Mouse (Mus musculus) cerebellum, adult (tissue): ENCODE data around the gene Ncapd2.
A peak's percentile ranks its signal among the peaks of the same experiment; 100 is the strongest.

ENCODE experiments used
- ATAC-seq: cut with Nextera tagmentation; 2 replicates; pipeline ENCODE4 v1.9.2; 2017; ENCODE audit warnings: mild to moderate bottlenecking, moderate library complexity, mixed read lengths; ENCODE audit not compliant: insufficient number of reproducible peaks, low FRiP score, low TSS enrichment

Gene Ncapd2

DNA sequence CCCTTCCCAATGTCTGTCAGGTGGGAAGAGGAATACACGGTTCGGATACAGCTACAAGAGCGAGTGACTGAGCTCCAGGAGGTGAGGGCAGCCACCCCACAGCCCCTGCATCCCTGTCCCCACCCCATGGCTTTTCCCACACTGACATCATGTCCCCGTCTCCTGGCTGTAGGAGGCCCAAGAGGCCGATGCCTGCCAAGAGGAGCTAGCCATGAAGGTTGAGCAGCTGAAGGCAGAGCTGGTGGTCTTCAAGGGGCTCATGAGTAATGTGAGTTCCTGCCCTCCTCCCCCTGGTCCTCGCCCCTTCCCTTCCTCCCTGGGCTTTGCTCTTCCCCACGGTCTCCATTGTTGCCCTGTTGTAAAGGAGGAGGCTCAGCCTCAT lies 41.9 kb downstream of the Ncapd2 start:
- no peak for ATAC-seq

DNA sequence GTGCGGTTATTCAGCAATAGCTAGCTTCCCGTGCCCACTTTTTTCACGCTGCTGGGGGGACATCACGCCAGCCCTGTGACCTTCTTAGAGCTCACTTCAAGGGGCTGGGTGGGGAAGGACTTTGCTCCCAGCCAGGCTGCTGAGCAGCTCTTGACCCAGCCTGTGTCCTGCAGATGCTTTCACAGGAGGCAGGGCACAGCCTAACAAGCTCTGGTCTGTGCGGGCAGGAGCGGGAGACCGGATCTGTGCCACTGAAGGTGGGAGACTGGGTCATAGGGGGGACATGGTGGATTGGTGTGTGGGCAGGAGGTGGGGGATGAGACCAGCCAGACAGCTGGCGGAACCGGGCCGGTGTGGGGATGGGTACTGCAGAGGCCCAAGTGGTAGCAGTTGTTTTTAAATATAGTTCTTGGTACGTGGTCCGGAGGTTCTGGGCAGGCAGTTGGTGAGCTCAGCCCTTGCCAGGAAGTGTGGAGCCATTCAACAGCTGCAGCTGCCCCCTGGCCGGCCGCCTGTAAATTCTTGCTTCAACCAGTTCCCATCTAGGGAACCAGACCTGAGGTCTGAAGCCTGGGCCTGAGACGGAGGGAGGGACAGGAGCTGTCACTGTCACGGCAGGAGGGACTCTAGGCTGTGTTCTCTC lies 42.5 kb downstream of the Ncapd2 start:
- no peak for ATAC-seq

DNA sequence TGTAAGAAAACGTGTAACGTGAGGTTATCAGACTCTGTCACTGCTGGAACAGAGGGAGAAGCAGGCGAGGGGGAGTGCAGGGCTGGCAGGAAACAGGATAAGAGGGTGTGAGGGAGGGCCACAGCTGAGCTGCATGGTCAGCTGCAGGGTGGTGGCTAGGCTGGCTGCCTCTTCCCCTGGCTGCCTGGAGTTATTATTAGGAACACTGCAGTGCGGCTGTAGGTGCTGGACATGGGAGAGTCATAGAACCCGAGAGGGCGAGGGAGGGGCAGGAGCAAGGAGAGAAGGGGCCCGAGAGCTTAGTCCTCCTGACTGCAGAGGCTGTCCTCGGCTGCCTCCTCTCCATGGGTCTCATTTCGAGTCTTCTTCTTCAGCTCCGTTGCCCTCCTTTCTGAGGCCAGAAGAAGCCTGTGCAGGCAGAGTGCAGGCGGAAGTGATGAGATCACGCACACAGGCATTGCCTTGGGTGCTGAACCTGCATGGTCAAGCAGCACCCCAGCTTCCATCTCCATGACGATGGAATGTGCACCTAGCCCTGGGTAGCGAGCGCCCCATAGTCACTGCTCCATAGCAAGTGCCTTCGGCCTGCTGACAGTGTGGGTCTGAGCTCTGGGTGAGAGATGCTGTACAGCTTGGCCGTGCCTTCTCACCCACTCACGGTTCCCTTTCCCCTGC lies 43.1 kb downstream of the Ncapd2 start:
- no peak for ATAC-seq

DNA sequence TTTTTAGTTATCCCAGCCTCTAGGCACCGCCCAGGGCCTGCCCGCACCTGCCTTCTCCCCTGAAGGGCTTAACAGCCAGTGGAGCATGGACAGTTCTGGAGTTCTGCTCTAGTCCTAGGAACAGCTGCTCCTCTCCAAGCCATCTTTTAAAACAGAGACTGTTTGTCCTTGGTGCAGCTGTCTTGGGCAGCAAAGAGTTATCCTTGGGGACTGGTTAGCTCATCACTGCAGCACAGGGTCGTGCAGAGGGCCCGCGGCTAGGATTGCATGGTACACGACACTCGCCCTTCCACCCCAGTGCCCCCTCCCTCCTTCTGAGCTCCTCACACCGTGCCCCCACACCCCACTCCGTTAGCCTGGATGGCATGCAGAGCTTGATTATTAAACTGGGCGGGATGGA lies 44.2 kb downstream of the Ncapd2 start:
- no peak for ATAC-seq

DNA sequence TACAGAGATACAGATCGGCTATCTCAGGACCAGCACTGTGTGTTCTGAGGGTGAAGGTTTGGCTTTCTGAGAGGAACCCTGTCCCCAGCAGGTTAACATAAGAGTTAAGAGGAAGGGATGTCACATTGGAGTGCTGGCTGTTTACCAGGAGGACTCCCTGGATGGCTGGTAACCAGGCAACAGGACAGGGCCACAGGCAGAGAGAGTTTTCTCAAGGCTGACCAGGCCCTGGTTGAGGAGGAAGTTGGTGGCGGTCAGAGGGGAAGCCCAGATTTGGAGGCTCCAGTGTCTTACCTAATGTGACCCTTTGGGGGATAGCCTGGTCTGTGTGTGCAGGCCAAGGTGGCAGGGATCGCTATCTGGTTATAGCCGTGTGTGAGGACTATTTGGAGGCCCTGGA lies 44.7 kb downstream of the Ncapd2 start:
- no peak for ATAC-seq

DNA sequence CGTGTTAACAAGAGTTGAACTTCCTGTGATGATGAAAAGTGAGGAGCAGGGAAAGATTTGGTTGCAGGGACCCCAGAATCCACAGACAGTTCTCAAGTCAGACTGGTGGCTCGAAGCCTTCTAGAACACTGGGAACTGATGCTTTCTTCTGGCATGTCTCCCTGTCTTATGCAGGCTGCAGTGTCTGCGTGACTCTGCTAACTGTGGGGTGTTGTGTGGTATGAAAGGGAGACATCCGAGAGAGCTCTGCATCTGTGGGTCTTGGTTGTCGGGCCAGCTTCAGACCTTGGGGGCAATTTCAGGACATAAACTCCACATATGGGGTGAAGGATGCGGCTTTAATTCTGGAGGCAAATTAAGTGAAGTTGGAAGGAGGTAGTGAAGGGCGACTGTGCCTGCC lies 45.4 kb downstream of the Ncapd2 start:
- no peak for ATAC-seq

DNA sequence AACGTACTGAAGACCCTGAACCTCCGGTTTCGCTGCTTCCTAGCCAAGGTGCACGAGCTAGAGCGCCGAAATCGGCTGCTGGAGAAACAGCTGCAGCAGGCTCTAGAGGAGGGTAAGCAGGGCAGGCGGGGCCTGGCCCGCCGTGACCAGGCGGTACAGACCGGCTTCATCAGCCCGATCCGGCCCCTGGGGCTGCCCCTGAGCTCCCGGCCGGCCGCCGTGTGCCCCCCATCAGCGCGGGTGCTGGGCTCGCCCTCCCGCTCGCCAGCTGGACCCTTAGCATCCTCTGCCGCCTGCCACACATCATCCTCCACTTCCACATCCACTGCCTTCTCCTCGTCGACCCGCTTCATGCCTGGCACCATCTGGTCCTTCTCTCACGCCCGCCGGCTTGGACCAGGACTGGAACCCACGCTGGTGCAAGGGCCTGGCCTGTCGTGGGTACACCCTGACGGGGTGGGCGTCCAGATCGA lies 46.0 kb downstream of the Ncapd2 start:
- 0 out of 2 replicates have a peak, but pooled peaks have one; percentile 11 for ATAC-seq

DNA sequence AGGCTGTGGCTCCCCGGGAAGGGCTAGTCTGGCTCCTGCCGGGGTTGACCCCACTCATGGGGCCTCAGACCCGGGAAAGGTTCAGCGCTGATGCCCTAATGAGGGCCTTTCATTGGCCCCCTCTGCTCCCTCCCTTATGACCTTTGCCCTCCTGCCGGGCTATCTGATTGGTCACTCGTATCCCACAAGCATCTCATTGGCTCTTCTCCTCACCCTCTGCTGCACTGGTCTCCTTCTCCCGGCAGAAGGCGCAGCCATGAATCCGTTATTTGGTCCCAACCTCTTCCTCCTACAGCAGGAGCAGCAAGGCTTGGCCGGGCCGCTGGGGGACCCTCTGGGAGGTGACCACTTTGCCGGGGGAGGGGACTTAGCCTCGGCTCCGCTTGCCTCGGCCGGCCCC lies 46.5 kb downstream of the Ncapd2 start, which contains the start of gene Iffo1:
Gene Iffo1 (plus strand): TSS at position 241 of the 400 bp plus-strand sequence.
- peak; percentile 87 for ATAC-seq

DNA sequence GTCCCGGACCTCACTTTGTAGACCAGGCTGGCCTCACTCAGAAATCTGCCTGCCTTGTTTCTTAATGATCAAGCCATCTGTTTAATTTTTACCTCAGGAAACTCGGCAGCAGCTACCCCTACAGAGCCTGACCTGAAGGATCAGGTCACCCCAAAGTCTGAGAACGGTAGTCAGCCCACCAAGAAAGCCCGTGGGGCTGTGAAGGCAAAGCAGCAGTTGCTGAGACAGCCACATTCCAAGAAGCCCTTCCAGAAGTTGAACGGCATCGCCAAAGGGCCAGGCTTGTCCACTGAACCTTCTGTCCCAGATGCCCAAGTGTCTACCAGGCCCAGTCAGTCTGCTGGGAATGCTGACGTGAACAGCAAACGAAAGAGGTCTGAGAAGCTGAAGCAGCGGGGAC lies 47.6 kb downstream of the Ncapd2 start:
- ATAC-seq, result no peak

DNA sequence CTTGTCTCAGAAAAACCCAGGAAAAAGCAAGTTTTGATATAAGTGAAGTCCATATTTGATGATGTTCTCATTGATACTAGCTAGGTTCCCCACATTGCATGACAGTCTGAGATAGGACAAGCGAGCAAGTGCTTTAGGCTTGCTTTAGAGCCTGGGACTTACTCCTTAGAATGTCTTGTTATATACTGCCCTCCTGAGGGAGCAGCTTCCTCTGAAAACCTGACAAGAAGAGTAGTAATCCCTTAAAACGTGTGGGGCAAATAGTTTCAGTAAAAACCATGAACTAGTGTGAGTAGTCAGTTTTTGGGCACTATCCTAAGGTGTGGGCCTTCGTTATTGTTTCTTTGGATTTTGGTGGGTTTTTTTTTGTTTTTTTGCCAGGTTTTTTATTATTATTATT lies 48.4 kb downstream of the Ncapd2 start:
- ATAC-seq, result no peak

DNA sequence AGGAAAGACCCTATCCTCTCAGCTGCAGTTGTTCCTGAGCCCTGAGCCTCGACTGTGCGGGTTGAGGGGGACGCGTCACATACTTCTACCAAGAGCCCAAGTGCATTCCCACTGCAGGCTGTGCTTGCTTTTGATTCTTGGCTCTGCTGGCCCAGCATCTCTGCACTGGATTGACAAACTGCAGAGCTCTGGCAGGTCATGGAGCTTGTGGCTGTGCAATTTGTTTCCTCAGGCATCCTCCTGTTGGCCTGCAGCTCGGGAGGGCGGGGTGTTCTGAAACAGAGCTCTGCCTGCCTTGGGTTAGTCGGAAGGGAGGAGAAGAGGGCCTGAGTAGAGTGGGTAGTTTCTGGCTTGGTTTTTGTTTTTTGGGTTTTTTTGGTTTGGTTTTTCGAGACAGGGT lies 49.1 kb downstream of the Ncapd2 start:
- no peak for ATAC-seq

DNA sequence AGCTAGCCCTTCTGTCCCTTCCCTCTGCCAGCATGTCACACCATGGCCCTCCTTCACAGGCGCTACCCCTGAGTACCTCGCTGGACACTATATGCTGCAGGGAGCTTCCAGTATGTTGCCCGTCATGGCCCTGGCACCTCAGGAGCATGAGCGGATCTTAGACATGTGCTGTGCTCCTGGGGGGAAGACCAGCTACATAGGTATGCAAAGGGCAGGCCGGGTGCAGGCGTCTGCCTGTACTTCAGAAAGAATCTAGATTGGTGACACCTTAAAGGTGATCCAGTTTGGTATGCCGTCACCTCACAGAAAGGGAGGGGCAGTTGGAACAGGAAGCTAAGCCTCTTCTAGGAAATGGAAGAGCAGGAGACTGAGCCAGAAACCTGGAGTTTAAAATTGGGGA lies 51.8 kb downstream of the Ncapd2 start:
- no peak for ATAC-seq

DNA sequence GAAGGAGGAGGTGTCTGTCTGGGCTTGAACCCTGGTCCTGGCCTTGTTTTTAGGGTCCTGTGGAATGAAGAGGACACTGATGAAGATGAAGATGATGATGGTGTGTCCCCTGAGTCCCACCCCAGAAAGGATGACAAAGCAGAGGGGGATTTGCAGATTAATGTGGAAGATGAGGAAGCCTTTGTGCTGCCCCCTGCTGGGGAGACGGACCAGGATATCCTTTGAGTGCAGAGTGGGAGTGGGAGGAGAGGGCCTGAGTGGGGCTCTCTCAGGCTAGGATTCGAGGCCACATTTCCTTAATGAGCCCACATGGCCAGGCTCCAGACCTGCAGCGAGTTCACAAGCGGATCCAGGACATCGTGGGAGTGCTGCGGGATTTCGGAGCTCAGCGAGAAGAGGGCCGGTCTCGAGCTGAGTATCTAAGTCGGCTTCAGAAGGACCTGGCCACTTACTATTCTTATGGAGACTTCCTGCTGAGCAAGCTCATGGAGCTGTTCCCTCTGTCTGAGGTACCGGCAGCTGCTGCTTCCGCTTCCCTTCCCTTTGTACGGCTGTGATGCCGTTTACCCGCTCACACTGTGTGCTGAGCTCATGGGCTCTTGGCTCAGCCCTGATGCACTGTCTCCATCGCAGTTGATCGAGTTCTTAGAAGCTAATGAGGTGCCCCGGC lies 54.4 kb downstream of the Ncapd2 start:
- no peak for ATAC-seq

DNA sequence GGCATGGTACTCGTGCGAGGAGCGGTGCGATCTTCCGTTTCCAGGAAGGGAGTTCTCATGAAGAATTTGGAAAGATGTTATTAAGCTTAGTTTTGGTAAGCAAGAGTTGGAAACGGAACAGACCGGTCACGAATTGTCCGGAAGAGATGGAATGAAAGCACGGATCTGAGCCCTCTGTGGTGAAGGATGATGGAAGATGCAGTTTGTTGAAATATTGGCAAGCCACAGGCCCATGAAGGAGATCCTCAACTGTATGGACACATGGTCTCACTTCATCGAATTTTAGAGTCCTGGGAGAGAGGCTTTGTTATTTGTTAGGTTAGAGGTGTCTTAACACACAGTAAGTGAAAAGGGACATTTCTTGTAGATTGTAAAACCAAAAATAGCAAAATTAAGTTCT lies 59.0 kb downstream of the Ncapd2 start:
- no peak for ATAC-seq

DNA sequence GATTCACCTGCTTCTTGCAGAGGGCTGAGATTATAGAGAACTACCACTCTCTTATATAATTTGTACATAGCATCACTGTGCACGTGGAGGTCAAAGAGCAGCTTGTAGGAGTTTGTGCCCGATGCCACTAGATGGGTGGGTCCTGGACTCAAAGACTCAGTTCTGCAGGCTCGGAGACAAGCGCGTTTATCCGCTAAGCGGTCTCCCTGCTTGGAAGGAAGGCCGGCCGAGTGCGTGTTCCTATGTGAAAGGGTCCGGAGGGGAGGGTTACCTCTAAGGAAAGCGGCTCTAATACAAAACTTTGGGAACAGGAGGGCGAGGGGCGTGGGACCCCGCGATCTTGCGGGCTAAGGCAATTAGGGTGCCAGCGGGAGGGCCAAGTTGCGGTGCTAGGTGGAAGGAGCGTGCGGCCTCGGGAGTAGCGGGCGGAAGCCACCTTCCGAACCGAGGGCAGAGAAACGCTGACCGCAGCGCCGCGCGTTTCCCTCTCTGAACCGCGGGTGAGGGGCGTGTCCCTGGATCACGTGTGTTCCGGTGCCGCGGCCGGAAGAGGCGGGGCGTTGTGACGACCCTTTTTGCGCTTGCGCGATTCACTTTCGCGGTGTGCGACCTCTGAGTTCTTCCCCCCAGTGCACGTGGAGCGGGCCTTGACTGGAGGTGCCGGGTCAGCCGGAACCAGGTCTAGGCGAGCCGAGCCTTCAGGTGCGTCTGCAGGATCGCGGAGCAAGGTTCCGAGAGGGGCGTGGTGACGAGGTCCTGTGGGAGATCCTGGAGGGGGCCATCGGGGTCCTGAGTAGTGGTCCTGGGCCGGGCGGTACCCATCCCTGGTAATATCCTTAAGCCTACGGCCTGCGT lies 60.0 kb downstream of the Ncapd2 start, which contains the start of gene Nop2:
Gene Nop2 (plus strand): TSS at position 608 of the 855 bp plus-strand sequence.
- ATAC-seq, result peak; percentile 84

DNA sequence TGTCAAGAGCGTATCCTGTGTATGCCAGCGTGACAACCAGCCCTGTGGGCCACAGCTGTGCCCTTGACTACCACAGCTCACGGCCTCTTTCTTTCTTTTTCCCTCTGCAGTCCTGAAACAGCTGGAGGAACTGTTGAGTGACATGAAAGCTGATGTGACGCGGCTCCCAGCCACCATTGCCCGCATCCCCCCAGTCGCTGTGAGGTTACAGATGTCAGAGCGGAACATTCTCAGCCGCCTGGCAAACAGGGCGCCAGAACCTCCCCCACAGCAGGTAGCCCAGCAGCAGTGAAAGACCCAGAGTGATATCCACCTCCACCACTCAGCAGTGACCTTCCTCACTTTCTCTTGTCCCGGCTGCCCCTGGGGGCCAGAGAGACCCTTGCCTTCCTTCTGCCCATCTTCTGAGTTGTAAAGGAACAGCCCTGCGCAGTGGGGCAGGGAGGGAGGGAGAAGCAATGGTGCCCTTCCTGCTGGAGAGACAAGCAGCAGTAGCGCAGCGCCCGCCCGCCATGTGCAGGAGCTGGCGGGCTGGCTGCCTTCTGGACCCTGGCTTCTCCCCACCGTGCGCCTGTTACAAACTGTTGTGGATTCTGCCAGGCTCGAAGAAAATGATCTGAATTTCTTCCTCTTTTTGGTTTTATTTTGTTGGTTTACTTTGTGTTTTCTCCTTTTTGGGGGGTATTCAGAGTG lies 61.6 kb downstream of the Ncapd2 start:
- no peak for ATAC-seq

DNA sequence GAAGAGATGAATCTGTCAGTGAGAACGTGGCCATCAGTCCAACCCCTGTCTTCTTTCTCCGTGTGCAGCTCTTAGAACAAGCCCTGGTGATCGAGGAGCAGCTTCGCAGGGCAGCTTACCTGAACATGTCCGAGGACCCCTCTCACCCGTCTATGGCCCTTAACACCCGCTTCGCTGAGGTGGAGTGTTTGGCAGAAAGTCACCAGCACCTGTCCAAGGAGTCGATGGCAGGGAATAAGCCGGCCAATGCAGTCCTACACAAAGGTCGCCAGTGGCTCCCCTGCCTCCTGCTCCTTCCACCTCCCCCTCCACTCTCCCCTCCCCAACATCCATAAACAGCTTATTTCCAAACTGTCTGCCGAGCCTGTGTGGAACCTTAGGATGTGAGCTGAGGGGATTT lies 62.8 kb downstream of the Ncapd2 start:
- no peak for ATAC-seq

DNA sequence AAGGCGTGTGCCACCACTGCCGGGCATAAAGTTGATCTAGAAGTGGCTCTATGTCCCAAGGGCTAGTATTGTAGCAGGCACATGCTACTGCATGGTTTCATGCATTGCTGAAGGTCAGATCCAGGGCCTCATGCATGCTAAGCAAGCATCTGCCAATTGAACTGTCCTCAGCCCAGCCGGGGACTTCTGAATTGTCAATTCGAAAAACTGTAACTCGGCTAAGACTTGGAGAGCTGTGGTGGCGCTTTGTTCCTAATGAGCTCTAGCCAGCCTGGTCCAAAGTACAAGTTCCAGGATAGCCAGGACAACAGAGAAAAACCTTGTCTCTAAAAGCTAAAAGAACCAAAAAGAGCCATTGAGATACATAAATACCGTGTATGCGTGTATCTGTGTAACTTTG lies 72.1 kb downstream of the Ncapd2 start:
- ATAC-seq, result no peak
